Mouse (Mus musculus): Measurements from ENCODE around the gene Txndc17. TPM values are rescaled to one million over a fixed set of nuclear protein-coding genes. Genes with fewer than 3 reads are reported as not detected.
A peak's percentile ranks its signal among the peaks of the same experiment; 100 is the strongest.

Gene Txndc17
- polyA plus RNA-seq, 1 experiment from 2014 or later = 340 TPM

- ATAC-seq = no peak
- no peaks in the 10 kb centered on the region for H3K27me3 ChIP-seq (replicated peaks)
- H3K27ac ChIP-seq = no peak overlapping the region
- no peak overlapping the region for H3K9ac ChIP-seq
- no peaks in the 10 kb centered on the region for H3K9me3 ChIP-seq
- H3K36me3 ChIP-seq = peaks cover 16% of the 10 kb centered on the region
- no peak overlapping the region for H3K4me3 ChIP-seq (replicated peaks)
- 89% methylated on average over 8 of the region's 8 CpGs for WGBS
- H3K4me1 ChIP-seq (replicated peaks) = no peaks in the 10 kb centered on the region
- no peak overlapping the region for H3K4me2 ChIP-seq (replicated peaks)
Observed at GRCm38 (mm10) chr11:72196506-72196905, 10.8 kb upstream of the Txndc17 start.

DNA sequence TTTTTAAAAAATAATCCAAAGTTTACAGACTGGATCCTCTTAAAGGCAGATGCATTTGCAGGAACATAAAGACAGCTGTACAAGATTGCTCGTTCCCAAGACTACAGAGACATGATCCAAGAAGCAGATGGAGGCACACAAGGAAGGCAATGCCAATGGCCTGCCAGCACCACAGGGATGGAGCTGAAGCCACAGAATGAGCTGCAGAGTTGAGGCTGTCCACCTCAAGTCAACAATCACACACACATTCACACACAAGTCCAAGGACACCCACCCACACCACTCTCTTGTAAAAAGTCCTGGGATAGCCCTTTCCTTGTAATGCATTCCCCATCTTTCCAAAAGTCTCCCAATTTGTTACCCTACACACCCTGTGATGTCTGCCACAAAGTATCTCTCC lies 3.9 kb upstream of the Txndc17 start:
- H3K9me3 ChIP-seq = no peaks in the 10 kb centered on the region
- H3K4me3 ChIP-seq (replicated peaks) = no peak overlapping the region
- H3K36me3 ChIP-seq = peaks cover 6% of the 10 kb centered on the region; the same call in 1 of the 2 replicates
- H3K4me2 ChIP-seq (replicated peaks) = no peak overlapping the region
- peaks cover 18% of the 10 kb centered on the region for H3K4me1 ChIP-seq (replicated peaks)
- 85% methylated on average over 1 of the region's 1 CpGs for WGBS
- no peak for ATAC-seq
- H3K9ac ChIP-seq = no peak overlapping the region
- H3K27ac ChIP-seq = no peak overlapping the region
- no peaks in the 10 kb centered on the region for H3K27me3 ChIP-seq (replicated peaks)

- Histone ChIP-seq H3K4me2 (replicated peaks) (peak overlapping the region; percentile 92), H3K9ac (no peak overlapping the region)
Observed at GRCm38 (mm10) chr11:72205256-72205655, 2.1 kb upstream of the Txndc17 start.

DNA sequence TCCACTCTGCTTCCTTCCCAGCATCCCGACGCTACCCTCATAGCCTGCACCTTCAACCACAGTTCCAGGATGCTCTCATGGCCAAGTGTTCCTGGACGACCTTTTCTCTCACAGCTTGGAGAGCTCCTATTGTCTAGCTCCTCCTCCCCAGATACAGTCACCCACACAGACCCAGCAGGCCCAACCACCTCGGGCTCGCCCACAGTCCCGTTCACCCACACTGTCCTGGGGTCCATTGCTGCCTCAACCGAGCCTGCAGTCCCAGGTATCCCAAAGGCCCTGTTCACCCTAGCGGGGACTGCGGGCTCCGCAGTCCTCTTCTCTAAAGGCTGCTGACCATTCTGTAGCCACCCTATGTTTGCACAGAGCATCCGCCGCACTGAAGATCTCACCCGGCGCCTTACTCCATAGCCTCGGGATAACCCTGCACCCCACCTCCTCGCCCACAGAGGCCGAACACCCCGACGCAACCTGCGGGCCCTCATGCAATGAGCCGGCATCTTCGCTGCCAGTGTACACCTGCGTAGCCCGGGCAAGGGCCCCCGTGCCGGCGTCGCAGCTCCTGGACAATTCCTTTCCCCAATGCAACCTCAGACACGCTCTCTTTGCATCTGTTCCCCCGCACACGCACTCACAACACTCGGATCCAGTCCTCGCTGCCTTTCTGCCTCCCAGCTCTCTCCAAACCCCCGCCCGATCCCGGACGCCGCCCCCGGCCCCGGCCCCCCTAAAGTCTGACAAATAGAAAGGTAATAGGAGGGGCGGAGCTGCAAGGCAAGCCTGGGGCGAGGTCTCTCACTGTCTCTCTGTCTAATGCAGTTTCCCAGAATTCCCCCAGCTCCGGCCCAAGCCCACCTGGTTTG lies 775 bp upstream of the Txndc17 start, which contains the start of gene Gm43951:
Gm43951 (minus strand) TSS at position 500 of the 863 bp plus-strand sequence.
- Histone ChIP-seq H3K36me3 (0 out of 2 replicates have a peak, but pooled peaks cover 9% of the 10 kb centered on the region), H3K9ac (peak within 1 kb of the TSS; percentile 80), H3K27ac (peak within 1 kb of the TSS; percentile 69), H3K9me3 (no peaks in the 10 kb centered on the region), H3K4me2 (replicated peaks) (peak within 1 kb of the TSS; percentile 92), H3K27me3 (replicated peaks) (no peaks in the 10 kb centered on the region), H3K4me3 (replicated peaks) (peak within 1 kb of the TSS; percentile 88), H3K4me1 (replicated peaks) (peaks cover 18% of the 10 kb centered on the region)
- ATAC-seq = peak; percentile 27
- WGBS = 1% methylated on average over 43 of the region's 43 CpGs

More at GRCm38 (mm10) chr11:72205256-72205655, 2.1 kb upstream of the Txndc17 start:
- Histone ChIP-seq H3K36me3 (0 out of 2 replicates have a peak, but pooled peaks cover 3% of the 10 kb centered on the region), H3K27me3 (replicated peaks) (no peaks in the 10 kb centered on the region), H3K9me3 (no peaks in the 10 kb centered on the region), H3K27ac (no peak overlapping the region), H3K4me1 (replicated peaks) (peaks cover 18% of the 10 kb centered on the region), H3K4me3 (replicated peaks) (no peak overlapping the region)
- WGBS = 76% methylated on average over 6 of the region's 6 CpGs
- ATAC-seq = no peak

- H3K27me3 ChIP-seq (replicated peaks) = no peaks in the 10 kb centered on the region
- peak overlapping the region; percentile 80 for H3K9ac ChIP-seq
- WGBS = 9% methylated on average over 17 of the region's 17 CpGs
- peaks cover 18% of the 10 kb centered on the region for H3K4me1 ChIP-seq (replicated peaks)
- no peaks in the 10 kb centered on the region for H3K9me3 ChIP-seq
- H3K36me3 ChIP-seq = peaks cover 14% of the 10 kb centered on the region; the same call in 1 of the 2 replicates
- peak; percentile 35 for ATAC-seq
- H3K27ac ChIP-seq = peak overlapping the region; percentile 69
- H3K4me2 ChIP-seq (replicated peaks) = peak overlapping the region; percentile 92
- peak overlapping the region; percentile 88 for H3K4me3 ChIP-seq (replicated peaks)
Observed at GRCm38 (mm10) chr11:72207834-72208377, 559 bp downstream of the Txndc17 start.

GRCm38 (mm10) chr11:72214591-72215409 lies 7.5 kb downstream of the Txndc17 start:
- H3K36me3 ChIP-seq = peaks cover 14% of the 10 kb centered on the region; the same call in 1 of the 2 replicates
- H3K4me2 ChIP-seq (replicated peaks) = peak overlapping the region; percentile 95
- ATAC-seq = peak; percentile 96
- under 1% methylated on average over 51 of the region's 51 CpGs for WGBS
- H3K27me3 ChIP-seq (replicated peaks) = no peaks in the 10 kb centered on the region
- H3K9me3 ChIP-seq = no peaks in the 10 kb centered on the region
- peaks cover 4% of the 10 kb centered on the region; the same call in 1 of the 2 replicates for H3K4me1 ChIP-seq (replicated peaks)
- peak overlapping the region; percentile 66 for H3K9ac ChIP-seq
- peak overlapping the region; percentile 60 for H3K27ac ChIP-seq
- H3K4me3 ChIP-seq (replicated peaks) = peak overlapping the region; percentile 60

- peak within 1 kb of the TSS; percentile 60 for H3K27ac ChIP-seq
- H3K4me1 ChIP-seq (replicated peaks) = peaks cover 4% of the 10 kb centered on the region; the same call in 1 of the 2 replicates
- 1% methylated on average over 29 of the region's 29 CpGs for WGBS
- ATAC-seq = peak; percentile 90
- peak within 1 kb of the TSS; percentile 66 for H3K9ac ChIP-seq
- peak within 1 kb of the TSS; percentile 95 for H3K4me2 ChIP-seq (replicated peaks)
- H3K4me3 ChIP-seq (replicated peaks) = peak within 1 kb of the TSS; percentile 60
- no peaks in the 10 kb centered on the region for H3K27me3 ChIP-seq (replicated peaks)
- peaks cover 14% of the 10 kb centered on the region; the same call in 1 of the 2 replicates for H3K36me3 ChIP-seq
- no peaks in the 10 kb centered on the region for H3K9me3 ChIP-seq
Observed at GRCm38 (mm10) chr11:72215410-72215797, 8.1 kb downstream of the Txndc17 start, which contains the start of gene Med31. Gene Med31, minus strand, starts transcription at chr11:72215592.

DNA sequence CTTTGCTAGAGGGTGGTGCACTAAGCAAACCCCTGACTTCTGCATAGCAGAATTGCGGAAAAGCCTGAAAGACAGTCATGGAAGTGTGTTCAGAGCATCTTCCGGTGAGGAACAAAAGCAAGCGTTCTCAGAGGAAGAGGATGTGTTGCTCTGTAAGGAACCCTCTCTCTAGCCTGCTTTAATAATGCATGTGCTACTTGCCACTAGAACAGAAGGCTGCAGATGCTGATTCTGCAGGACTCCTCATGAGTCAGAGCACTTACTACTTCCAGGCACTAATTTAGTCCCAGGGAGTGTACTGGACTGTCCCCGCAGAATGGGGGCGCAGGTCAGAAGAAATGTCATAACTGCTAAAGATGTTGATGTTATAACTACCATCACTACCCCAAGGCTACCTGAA lies 9.8 kb downstream of the Txndc17 start:
- no peaks in the 10 kb centered on the region for H3K27me3 ChIP-seq (replicated peaks)
- no peaks in the 10 kb centered on the region for H3K9me3 ChIP-seq
- H3K4me1 ChIP-seq (replicated peaks) = peaks cover 4% of the 10 kb centered on the region; the same call in 1 of the 2 replicates
- H3K36me3 ChIP-seq = 0 out of 2 replicates have a peak, but pooled peaks cover 2% of the 10 kb centered on the region
- no peak overlapping the region for H3K27ac ChIP-seq
- H3K4me3 ChIP-seq (replicated peaks) = no peak overlapping the region
- no peak overlapping the region for H3K4me2 ChIP-seq (replicated peaks)
- no peak overlapping the region for H3K9ac ChIP-seq
- no peak for ATAC-seq
- WGBS = 74% methylated on average over 5 of the region's 5 CpGs

- Histone ChIP-seq H3K27me3 (replicated peaks) (no peaks in the 10 kb centered on the region), H3K9ac (no peak overlapping the region), H3K4me1 (replicated peaks) (no peaks in the 10 kb centered on the region), H3K27ac (no peak overlapping the region), H3K36me3 (no peaks in the 10 kb centered on the region), H3K4me3 (replicated peaks) (no peak overlapping the region), H3K9me3 (no peaks in the 10 kb centered on the region), H3K4me2 (replicated peaks) (no peak overlapping the region)
- 20% methylated on average over 6 of the region's 6 CpGs for WGBS
- 0 out of 2 replicates have a peak, but pooled peaks have one; percentile 34 for ATAC-seq
Observed at GRCm38 (mm10) chr11:72221278-72221677, 13.9 kb downstream of the Txndc17 start.

DNA sequence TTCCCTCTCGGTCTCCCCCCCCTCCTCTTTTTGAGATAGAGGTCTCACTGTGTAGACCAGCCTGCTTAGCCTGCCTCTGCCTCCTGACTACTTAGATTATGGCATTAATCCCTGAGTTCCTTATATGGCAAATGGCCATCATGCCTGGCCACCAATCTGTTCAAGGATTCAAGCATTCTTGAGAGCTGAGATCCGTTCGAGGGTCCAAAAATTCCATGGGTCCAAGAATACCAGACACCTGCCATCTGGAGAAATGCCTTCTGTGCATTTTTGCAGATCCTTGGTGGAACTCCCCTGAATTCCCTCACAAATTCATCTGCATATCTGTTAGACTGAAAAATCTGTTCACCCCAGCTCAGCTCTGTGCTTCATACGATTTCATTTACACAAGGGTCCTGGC lies 16.1 kb downstream of the Txndc17 start:
- H3K9me3 ChIP-seq = no peaks in the 10 kb centered on the region
- no peak overlapping the region for H3K27ac ChIP-seq
- H3K4me3 ChIP-seq (replicated peaks) = no peak overlapping the region
- WGBS = 82% methylated on average over 4 of the region's 4 CpGs
- no peak overlapping the region for H3K4me2 ChIP-seq (replicated peaks)
- no peaks in the 10 kb centered on the region for H3K27me3 ChIP-seq (replicated peaks)
- no peak overlapping the region for H3K9ac ChIP-seq
- H3K4me1 ChIP-seq (replicated peaks) = no peaks in the 10 kb centered on the region
- ATAC-seq = no peak
- no peaks in the 10 kb centered on the region for H3K36me3 ChIP-seq

- H3K36me3 ChIP-seq = no peaks in the 10 kb centered on the region
- 10% methylated on average over 5 of the region's 5 CpGs for WGBS
- H3K27ac ChIP-seq = no peak overlapping the region
- no peaks in the 10 kb centered on the region for H3K27me3 ChIP-seq (replicated peaks)
- H3K4me1 ChIP-seq (replicated peaks) = no peaks in the 10 kb centered on the region
- H3K9ac ChIP-seq = no peak overlapping the region
- peak; percentile 66 for ATAC-seq
- no peak overlapping the region for H3K4me3 ChIP-seq (replicated peaks)
- no peak overlapping the region for H3K4me2 ChIP-seq (replicated peaks)
- H3K9me3 ChIP-seq = no peaks in the 10 kb centered on the region
Observed at GRCm38 (mm10) chr11:72224865-72225264, 17.5 kb downstream of the Txndc17 start.
